Mouse (Mus musculus): ENCODE results near the gene Slco1a6. TPM values are rescaled to one million over a fixed set of nuclear protein-coding genes. Genes with fewer than 3 reads are reported as not detected.

The Slco1a6 gene
- total RNA-seq (2023) = not detected

DNA sequence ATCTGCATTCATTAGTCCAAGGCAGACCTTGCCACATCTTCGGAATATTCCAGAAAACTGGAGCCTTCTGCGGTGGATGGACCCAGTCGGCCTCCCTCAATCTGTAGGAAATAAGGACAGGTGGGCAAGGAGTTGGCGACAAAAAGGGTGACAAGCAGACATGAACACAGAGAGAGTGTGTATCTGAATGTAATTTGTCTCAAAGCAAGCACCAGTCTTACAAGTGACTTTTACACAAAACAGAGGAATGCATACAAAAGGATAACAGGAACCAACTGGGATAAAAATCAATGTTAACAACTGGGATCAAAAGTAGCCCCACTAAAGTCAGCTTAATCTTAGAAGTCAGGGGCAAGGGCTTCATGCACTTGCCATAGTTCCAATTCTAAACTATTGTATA is at the start of gene Slco1a6:
Slco1a6 (minus strand) TSS at position 101 of the 400 bp plus-strand sequence.

Other genes with a start within 250 kb of the Slco1a6 start
- not detected for gene Gm6614, start 197.1 kb downstream of the Slco1a6 start, total RNA-seq (2023)
- not detected for gene Iapp, start 89.9 kb upstream of the Slco1a6 start, total RNA-seq (2023)
- gene Slco1a5, start 114.5 kb upstream of the Slco1a6 start, total RNA-seq (2023) = not detected
- gene Pyroxd1, start 137.1 kb upstream of the Slco1a6 start, total RNA-seq (2023) = 20.8 TPM
- gene Recql, start 178.6 kb upstream of the Slco1a6 start, total RNA-seq (2023) = 27.3 TPM
- 21.9 TPM for gene Golt1b, start 178.7 kb upstream of the Slco1a6 start, total RNA-seq (2023)
- 0.95 TPM for gene Spx, start 204.9 kb upstream of the Slco1a6 start, total RNA-seq (2023)